Mouse (Mus musculus) cerebellum, adult 2 months (tissue): Measurements from ENCODE around the gene Nap1l4. TPM values are rescaled to one million over a fixed set of nuclear protein-coding genes. Genes with fewer than 3 reads are reported as not detected.
"Not testable (repeated sequence)": the region's sequence is repeated elsewhere in the genome, so short reads cannot be mapped to it uniquely, and the experiment has no call there.

Experiments used
- DNase-seq, 2 experiments: peaks; one replicate each; pipeline ENCODE4 v3.0.0; 2021
- H3K27ac ChIP-seq: fragments of 200-500 bp; 2 replicates; pipeline ENCODE4 v1.5.1; 2012; ENCODE audit warnings: low read length, control low read depth, inconsistent platforms; ENCODE audit not compliant: insufficient read depth
- H3K27me3 ChIP-seq: fragments of 200-500 bp; 2 replicates; pipeline ENCODE4 v1.6.1; 2012; ENCODE audit warnings: inconsistent platforms, mild to moderate bottlenecking, low read length, moderate library complexity; ENCODE audit not compliant: control insufficient read depth, insufficient read depth
- H3K4me1 ChIP-seq: fragments of 200-500 bp; 2 replicates; pipeline ENCODE4 v1.6.1; 2011; ENCODE audit warnings: low read length; ENCODE audit not compliant: control insufficient read depth, insufficient read depth
- H3K4me3 ChIP-seq: fragments of 200-500 bp; replicated peaks from 2 replicates; pipeline ENCODE3; 2011; ENCODE audit warnings: mild to moderate bottlenecking, low read depth, low read length, control low read depth; ENCODE audit not compliant: insufficient read depth
- CTCF ChIP-seq: fragments of 200-500 bp; IDR thresholded peaks from 2 replicates; pipeline ENCODE4 v1.5.1; 2011; ENCODE audit warnings: low read depth, mild to moderate bottlenecking, control low read depth, low read length, moderate library complexity, borderline replicate concordance; ENCODE audit not compliant: insufficient read depth
- POLR2A ChIP-seq: fragments of 200-500 bp; IDR thresholded peaks from 2 replicates; pipeline ENCODE4 v1.6.1; 2011; ENCODE audit warnings: low read length, control low read depth, borderline replicate concordance; ENCODE audit not compliant: insufficient read depth
- WGBS: fragments of 180-500 bp; shearing (Covaris S2); methylation state at CpG from one replicate; pipeline ENCODE4 v1.1.7; 2018; 5-methylcytosine and 5-hydroxymethylcytosine counted together
- polyA plus RNA-seq: library from polyadenylated mRNA; depleted of rRNA; stranded (reverse); fragments of >200 nt; gene quantifications from 2 replicates; pipeline ENCODE4 v1.2.3, GENCODE M21; 2012

The Nap1l4 gene
- polyA plus RNA-seq, 1 experiment, result 185 TPM

DNA sequence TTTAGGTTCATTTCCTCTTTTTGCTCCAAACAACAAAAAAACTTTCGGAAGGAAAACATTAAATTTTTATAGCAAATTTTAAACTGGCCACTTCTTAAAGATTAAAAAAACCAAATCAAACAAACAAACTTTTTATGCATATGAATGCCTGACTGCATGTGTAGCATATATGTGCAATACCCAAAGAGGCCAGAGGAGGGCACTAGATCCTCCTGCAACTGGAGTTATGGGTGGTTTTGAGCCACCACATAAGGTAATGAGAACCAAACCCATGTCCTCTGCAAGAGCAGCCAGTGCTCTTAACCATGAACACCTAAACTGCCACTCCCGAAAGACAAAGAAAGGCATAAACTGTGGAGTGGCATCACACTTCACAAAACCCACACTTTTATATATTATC is 4.5 kb downstream of the Nap1l4 start:
- peak; percentile 42 for TF ChIP-seq CTCF
- no peak for TF ChIP-seq POLR2A
- DNase-seq, result no peak

DNA sequence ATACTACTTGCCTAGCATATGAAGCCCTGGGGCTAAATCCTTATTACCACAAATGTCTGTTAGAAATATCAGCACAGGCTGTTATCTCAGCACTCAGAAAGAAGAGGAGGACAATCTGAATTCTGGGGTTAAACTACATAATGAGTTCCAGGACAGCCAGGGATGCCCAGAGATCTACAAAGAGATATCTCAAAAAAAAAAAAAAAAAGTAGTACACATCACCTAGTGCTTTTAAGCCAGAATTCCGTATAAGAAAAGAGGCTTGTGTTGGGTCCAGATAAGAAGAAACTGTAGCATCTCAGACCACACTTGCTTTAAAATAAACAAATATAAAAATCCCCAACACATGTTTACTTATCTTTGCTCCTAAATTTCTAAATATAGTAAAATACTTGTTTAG is 10.2 kb downstream of the Nap1l4 start:
- Histone ChIP-seq H3K4me1 (peaks cover 1% of the 10 kb centered on the region; the same call in 1 of the 2 replicates), H3K4me3 (no peak overlapping the region), H3K27ac (no peak overlapping the region), H3K27me3 (no peaks in the 10 kb centered on the region)
- DNase-seq, result no peak
- 77% methylated on average over 1 of the region's 1 CpGs for WGBS
- TF ChIP-seq POLR2A, result no peak
- no peak for TF ChIP-seq CTCF

More for the DNA sequence above, 4.5 kb downstream of the Nap1l4 start:
- Histone ChIP-seq H3K27me3 (no peaks in the 10 kb centered on the region), H3K27ac (no peak overlapping the region), H3K4me3 (no peak overlapping the region), H3K4me1 (peaks cover 3% of the 10 kb centered on the region; the same call in 1 of the 2 replicates)
- WGBS, result 98% methylated on average over 2 of the region's 2 CpGs

DNA sequence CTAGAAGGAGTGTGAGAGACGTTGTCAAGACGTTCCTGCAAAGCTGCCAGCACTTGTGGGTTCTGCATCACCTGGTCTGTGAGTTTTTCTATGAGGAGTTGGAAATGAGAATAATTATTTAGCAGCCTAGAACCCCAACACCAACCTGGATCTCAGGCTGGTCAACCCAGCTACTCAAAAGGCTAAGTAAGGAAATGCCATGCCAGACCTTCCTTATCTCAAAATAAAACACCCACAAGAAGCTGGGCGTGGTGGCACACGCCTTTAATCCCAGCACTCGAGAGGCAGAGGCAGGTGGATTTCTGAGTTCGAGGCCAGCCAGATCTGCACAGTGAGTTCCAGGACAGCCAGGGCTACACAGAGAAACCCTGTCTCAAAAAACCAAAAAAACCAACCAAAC is 10.7 kb downstream of the Nap1l4 start:
- WGBS, result 91% methylated on average over 6 of the region's 6 CpGs
- H3K27me3 ChIP-seq, H3K27ac ChIP-seq, H3K4me3 ChIP-seq, DNase-seq, H3K4me1 ChIP-seq: not testable (repeated sequence)

DNA sequence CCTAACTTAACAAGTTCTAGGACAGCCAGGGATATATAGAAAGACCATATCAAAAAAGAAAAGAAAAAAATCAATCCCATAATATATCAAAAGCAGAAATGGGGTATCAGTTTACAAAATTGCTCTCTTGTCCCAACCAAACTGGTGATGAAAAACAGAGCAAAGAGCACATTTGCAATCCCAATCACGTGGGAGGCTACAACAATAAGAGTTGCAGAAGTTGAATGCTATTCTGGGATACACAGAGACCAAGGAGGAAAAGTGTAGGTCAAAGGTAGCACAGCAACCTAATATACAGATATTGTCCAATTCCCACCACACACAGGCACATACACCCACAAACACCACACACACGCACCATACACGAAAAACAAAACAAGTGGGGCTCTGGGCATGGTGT is 12.7 kb downstream of the Nap1l4 start:
- no peaks in the 10 kb centered on the region for H3K4me1 ChIP-seq
- DNase-seq, result no peak
- no peaks in the 10 kb centered on the region for H3K27me3 ChIP-seq
- 91% methylated on average over 3 of the region's 3 CpGs for WGBS
- no peak overlapping the region for H3K4me3 ChIP-seq
- no peak overlapping the region for H3K27ac ChIP-seq
- TF ChIP-seq POLR2A (no peak), CTCF (no peak)

DNA sequence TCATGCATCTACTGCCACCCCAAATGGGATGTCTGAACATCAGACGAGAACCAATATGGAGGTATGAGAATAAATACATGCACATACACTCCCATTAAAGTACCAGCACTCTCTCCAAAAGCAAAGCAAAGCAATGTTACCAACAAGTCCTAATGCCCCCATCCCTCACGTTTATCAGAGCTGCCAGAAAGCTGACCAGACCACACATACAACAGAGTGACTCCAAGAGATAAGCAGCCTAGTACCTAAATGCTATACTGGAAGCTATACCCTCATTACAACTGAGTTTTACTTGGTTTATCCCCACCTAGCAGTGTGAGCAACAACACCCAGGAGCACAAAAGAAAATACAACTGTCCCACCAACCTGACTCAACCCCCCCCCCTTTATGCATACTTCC is 15.6 kb downstream of the Nap1l4 start:
- WGBS, result 88% methylated on average over 2 of the region's 2 CpGs
- Histone ChIP-seq H3K4me1 (no peaks in the 10 kb centered on the region), H3K4me3 (no peak overlapping the region), H3K27ac (no peak overlapping the region), H3K27me3 (no peaks in the 10 kb centered on the region)
- no peak for TF ChIP-seq POLR2A
- no peak for TF ChIP-seq CTCF
- DNase-seq, result no peak

DNA sequence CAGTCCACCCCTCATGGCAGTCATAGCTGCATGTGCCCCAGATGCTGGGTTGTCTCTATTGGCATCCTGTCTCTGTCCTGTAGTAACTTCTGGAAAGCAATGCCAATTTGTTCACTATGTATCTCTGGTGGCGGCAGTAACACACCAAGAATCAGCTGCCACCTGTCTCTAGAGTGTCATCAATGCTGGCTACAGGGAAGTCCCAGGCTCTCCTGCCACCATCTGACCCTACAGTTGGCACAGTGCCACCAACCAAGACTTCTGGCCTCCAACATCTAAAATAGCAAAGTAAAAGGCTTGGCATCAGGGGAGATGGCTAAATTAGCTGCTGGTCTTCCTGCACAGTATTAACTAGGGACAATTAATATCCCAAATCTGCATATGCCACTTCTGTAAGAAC is 16.5 kb downstream of the Nap1l4 start:
- peak; percentile 30 to 31 for DNase-seq
- H3K27ac ChIP-seq, result no peak overlapping the region
- WGBS, result 14% methylated on average over 1 of the region's 1 CpGs
- no peaks in the 10 kb centered on the region for H3K4me1 ChIP-seq
- no peak overlapping the region for H3K4me3 ChIP-seq
- H3K27me3 ChIP-seq, result no peaks in the 10 kb centered on the region
- TF ChIP-seq CTCF (no peak), POLR2A (no peak)

DNA sequence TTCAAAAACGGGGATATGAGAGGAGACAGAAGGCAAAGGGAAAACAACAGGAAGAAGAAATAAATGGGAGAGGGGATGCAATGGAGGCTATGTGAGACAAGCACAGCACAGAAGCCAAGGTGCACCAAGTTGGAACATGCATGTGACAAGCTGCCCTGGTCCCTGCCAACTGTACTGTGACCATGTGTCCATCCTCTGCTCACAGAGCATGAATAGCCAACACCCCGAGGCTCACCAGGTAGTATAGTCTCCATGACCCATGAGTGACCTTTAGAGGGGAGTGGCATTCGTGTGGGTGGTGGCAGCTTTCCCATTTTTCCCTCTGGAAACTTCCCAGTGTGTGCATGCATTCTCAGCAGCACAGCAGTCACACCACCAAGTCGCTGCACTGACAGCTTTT is 29.6 kb downstream of the Nap1l4 start:
- no peaks in the 10 kb centered on the region; the same call in 1 of the 2 replicates for H3K4me1 ChIP-seq
- no peak for DNase-seq
- no peak for TF ChIP-seq POLR2A
- TF ChIP-seq CTCF, result no peak
- 68% methylated on average over 4 of the region's 4 CpGs for WGBS
- H3K4me3 ChIP-seq, result no peak overlapping the region
- no peak overlapping the region for H3K27ac ChIP-seq
- H3K27me3 ChIP-seq, result no peaks in the 10 kb centered on the region

DNA sequence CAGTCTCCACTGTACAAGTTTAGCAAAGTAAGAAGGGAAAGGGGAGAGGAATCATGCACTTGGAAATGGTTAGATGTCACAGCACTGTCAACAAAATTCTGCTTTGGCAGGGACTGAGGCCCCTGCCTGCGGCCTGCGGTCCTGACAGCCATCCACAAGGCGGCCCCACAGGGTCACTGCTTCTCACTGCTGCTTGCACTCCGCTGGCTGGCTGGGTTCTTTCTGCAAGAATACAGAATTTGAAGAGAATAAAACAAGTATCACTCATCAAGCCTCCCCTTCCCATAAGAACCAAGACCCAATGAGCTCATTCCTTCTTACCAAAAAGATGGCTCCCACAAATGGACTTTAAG is 34.5 kb downstream of the Nap1l4 start:
- WGBS, result 92% methylated on average over 4 of the region's 4 CpGs
- no peaks in the 10 kb centered on the region; the same call in 1 of the 2 replicates for H3K4me1 ChIP-seq
- no peaks in the 10 kb centered on the region for H3K27me3 ChIP-seq
- TF ChIP-seq CTCF (no peak), POLR2A (no peak)
- H3K4me3 ChIP-seq, result no peak overlapping the region
- no peak overlapping the region for H3K27ac ChIP-seq
- DNase-seq, result no peak
